Mouse (Mus musculus): ENCODE results near the gene Susd2. TPM values are rescaled to one million over a fixed set of nuclear protein-coding genes. Genes with fewer than 3 reads are reported as not detected.

Gene Susd2
- 1 to 10 TPM; 1.9 to 2.4 TPM for total RNA-seq (2021)
- long read RNA-seq = 0 reads

DNA sequence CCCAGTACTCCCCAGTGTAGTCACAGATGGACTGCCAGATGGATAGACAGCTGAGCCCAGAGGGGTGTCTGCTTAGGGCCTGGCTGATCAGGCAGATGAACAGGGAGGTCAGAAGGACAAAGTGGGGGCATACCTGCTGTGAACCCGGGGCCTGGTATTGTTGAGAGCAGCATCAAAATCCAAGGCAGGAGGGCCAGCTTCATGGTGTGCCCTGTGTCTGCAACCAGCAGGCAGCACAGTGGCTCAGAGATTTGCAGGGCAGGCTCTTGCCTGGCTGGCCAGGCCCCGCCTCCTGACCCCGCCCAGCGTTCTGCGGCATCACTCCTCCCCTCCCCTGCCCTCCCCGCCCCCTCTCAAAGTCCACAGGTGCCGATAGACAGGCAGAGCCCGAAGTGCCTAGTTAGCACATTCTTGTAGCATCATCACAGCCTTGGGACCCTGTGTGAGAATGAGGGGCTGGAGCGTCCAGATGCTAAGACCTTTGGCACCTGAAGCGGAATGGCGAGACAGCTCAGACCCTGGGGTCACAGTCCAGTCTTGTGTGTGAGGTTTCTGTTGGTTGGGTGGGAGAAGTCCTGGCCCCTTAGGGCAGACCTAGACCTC lies at the start of gene Susd2:
TSS of gene Susd2 (minus strand) at position 268 of the 603 bp plus-strand sequence.
- DNase-seq (ENCODE audit: low spot score in 2 of 2) = no peak

DNA sequence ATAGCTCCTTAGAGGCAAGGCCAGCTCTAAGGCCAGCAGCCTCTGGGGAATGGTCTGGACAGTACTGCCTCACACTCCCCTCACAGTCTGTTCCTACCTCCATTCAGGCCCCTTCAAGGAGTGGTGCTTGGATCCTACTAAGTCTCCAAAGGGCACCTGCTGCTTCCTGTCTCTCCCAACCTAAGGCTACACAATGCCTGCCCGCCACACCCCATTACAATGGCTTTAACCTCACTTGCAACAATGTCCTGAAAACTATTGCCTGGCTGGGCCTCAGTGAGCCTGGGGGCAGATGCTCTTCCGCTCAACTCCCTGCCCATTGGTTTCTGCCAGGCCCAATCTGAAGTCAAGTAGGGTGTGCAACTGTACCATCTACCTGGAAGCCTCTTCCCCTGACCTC lies 44.8 kb upstream of the Susd2 start:
- DNase-seq (ENCODE audit: low spot score in 2 of 2) = no peak

DNA sequence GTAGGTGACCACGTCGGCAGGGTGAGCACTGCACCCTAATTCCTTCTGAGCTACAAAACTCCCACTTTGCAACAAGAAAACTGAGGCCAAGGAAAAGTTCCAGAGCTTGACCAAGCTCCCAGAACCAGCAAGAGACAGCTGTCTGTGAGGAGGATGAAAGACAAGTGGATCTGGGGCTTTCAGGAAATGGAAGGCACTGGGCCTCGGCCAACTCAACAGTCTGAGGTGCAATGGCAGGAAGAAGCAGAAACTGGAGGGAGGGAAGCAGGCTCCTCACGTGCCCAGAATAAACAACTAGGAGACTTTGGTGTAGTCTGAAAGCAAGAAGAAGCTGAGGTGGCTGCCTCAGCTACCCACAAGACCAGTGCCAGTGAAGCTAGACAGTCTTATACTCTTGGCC lies 42.9 kb upstream of the Susd2 start:
- DNase-seq (ENCODE audit: low spot score in 2 of 2) = no peak

DNA sequence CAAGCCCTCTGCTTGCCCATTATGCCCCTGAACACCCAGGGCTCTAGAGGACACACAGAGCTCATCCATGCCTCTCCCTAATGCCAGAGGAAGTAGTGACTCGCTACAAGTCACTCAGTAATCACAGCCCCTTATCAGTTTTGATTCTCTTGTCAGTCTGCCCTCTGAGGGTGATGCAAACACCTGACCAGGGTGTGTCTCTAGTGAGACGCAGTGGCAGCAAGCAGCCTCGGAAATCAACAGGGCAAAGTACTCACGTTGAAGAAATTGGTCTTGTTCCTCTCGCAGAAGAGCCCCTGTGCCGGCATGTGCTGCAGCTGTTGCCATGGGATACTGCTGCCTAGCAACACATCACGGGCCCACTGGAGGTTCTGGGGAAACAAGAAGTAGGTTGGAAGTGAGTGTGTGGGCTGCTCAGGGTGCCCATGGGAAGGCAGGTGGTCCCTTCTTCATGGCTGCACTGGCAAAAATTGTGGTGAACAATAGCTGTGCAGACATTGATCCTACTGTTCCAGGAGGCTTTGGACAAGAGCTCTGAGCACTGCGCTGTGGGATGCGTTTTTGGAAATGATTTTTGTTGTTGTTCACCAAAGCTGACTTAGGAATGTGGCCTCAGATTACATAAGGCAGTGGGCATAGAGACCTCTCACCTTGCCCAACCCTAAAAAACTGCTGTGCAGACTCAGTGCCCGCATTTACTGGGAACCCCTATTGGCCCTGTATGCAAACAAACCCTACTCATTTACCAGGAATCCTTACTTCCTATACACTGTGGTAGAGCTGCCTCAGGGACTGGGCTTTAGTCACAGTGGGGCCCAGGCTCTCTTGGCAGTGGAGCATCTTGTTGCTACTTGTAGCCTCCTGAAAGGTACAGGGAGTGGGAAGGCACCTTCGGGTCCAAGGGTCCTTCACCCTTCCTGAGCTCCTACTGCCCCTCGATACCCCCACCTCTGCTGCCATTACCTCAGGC lies 40.5 kb upstream of the Susd2 start:
- DNase-seq (ENCODE audit: low spot score in 2 of 2) = peak; percentile 84 to 88

DNA sequence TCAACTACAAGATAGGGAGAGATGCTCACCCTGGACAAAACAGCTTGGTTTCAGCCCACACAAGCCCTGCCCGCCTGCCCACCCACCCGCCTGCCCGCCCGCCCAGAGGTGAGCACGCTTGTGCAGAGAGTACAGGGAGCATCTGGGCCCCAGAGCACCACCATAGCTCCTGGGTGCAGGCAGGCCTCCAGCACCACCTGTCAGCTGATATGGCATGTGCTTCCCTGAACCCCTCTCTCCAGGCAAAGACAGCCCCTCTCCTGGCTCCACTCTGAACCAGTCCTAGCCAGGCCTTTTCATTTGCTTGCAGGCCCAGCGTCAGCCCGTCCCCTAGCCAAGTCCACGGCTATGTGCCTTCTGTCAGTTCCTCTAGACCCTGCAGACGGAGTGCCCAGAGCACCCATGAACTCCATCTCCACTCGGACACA lies 36.8 kb upstream of the Susd2 start:
- peak; percentile 25 to 56 for DNase-seq (ENCODE audit: low spot score in 2 of 2)

DNA sequence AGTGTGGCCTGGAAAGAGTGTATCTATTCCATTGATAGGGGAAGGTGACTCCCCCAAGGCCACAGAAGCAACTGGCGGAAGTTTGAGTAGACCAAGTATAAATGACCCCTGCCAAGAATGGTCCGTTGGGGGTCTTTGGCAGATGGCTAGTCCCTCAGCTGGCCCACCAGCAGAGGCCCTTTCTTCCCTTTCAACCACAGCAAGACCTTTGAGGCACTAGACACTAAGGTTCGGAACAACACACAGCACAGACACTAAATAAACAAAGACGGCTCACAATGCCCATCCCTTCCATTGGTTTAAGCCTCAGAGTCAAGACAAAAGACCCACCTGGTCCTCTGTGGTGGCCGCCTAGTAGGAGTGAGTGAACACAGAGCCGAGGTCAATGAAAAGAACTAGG lies 35.4 kb upstream of the Susd2 start:
- DNase-seq (ENCODE audit: low spot score in 2 of 2) = no peak

DNA sequence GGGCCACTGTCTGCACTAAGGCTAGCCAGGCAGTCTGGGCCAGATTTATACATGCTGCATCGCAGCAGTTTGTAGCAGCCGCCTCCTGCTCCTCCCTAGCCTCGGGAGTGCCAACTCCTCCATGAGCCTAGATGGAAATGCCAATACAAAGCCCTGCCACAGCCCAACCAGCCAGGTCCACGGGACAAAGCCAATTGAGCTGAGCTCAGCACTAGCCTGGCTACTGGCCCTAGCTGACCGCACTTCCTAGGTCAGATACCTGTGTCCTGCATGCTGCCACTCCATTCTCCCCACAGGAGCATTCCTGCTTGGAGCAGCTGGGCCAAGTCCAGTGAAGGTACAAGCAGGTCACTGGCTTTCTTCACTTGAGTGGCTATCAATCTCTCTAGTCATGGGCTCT lies 34.2 kb upstream of the Susd2 start:
- peak in 1 of 2 experiments; percentile 52 for DNase-seq (ENCODE audit: low spot score in 2 of 2)

DNA sequence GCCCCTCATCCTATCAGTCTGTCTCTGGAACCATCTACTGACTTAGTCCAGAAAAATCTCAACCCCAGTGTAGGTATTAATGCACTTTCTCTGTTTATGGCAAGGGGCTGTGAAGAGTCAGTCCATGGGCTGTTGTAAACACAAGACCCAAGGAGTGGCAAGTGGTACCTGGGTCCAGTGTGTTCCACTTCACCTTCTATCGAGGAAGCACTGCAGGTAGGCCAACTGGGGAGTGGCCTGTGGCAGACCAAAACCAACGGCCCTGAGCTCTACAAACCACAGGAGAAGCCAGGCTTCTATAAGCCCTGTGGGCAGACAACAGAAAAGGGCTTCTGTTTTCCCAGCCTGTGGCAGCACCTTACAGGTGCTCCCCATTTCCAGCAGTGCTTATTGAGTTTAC lies 33.8 kb upstream of the Susd2 start:
- DNase-seq (ENCODE audit: low spot score in 2 of 2) = no peak

DNA sequence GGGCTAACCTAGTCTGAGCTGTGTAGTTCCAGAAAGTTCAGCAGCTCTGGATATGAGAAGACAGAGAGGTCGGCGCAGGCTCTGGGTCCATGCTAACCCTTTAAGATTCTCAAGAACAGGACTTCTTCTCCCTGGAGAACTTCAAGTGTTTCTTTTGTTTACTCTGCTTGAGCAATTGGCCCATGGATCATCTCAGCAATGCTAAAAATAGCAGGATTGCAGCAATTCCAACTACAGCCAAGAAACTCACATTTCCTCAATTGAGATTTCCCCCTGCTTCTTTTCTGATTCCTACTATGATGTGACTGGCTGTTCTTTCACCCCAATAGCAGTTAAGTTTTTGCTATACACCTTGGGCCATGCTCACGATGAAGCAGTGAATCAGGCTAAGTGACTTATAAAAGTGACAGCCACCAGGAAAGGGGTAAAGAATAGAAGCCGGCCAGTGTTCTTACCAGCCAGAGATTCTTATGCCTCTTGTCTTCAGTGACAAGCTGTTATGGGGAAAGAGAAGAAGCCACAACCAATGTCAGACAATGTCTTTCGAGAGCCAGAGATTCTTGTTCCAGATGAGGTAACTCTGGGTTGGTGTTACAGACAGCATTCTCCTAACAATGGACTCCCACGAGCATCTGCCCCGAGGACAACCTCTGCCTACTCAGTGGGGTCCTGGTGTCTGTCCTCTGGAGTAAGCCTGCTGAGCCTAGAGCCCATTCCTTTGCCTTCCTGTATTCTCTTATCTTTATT lies 33.2 kb upstream of the Susd2 start:
- no peak for DNase-seq (ENCODE audit: low spot score in 2 of 2)

DNA sequence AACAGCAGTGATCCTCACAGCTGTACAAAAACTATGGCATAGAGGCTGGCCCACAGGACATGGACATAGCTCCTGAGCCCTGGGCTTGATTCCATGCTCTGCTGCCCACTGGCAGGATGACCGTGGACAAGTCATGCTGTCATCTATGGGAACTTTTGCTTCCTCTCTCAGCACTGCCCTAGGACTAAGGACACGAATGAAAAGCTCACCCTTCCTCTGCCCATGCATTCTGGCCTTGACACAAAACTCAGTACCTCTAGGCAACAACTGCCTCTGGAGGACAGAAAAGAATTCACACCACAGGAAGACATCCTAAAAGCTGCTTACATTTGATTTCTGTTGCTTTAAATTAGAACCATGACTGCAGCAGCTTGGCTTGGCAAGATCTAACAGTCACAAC lies 32.5 kb upstream of the Susd2 start:
- no peak for DNase-seq (ENCODE audit: low spot score in 2 of 2)

DNA sequence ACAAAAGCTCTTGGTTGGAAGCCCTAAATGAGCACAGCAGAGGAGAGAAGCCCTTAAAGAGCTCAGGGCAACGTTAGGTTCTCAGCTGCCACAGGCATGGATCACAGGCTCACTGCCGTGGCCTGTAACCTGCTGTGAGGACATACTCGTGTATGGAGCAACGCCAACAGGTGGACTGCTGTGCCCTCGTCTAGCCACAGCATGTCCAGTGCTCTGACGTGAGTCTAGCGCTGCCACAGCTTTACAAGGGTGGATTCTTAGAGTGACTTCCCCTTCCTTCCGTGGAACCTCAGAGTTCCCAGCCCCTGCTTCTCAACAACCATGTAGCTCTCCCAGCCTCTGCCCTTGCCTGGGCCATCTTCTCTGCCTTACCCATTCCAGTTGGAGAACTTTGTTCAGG lies 31.8 kb upstream of the Susd2 start:
- no peak for DNase-seq (ENCODE audit: low spot score in 2 of 2)

DNA sequence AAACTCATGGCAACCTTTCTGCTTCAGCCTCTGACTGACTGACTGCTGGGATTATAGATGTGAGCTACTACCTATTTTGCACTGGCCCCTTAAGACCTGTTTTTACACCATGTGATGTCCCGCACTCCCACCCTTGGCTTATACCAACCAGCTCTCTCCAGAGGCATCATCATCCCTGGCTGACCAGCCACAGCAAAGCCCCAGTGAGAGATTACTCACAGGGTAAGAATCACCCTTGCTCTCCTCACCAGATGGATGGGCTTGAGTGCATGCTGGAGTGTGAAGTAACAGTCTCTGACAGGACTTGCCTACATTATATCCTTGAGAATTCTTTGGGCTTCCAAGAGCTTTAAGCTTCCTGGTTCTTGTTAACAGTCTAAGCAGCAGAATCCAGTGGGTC lies 26.1 kb upstream of the Susd2 start:
- no peak for DNase-seq (ENCODE audit: low spot score in 2 of 2)

DNA sequence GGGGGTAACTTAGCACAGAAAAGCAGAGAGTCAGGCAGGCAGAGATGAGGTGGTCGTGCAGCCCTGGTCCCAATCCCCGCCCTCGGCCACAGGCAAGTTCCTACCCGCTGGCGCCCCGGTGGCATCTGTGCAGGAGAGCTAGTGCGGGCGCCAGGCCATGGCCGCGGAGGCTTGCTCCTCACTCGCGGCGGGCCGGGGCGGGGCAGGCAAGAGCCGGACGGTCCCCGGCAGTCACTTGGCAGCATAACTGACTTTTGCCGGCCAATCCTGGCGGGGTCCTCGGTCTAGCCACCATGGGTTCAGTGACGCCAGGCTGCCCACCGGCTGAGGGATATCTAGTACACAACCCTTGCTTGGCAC lies 24.1 kb upstream of the Susd2 start:
- no peak for DNase-seq (ENCODE audit: low spot score in 2 of 2)

DNA sequence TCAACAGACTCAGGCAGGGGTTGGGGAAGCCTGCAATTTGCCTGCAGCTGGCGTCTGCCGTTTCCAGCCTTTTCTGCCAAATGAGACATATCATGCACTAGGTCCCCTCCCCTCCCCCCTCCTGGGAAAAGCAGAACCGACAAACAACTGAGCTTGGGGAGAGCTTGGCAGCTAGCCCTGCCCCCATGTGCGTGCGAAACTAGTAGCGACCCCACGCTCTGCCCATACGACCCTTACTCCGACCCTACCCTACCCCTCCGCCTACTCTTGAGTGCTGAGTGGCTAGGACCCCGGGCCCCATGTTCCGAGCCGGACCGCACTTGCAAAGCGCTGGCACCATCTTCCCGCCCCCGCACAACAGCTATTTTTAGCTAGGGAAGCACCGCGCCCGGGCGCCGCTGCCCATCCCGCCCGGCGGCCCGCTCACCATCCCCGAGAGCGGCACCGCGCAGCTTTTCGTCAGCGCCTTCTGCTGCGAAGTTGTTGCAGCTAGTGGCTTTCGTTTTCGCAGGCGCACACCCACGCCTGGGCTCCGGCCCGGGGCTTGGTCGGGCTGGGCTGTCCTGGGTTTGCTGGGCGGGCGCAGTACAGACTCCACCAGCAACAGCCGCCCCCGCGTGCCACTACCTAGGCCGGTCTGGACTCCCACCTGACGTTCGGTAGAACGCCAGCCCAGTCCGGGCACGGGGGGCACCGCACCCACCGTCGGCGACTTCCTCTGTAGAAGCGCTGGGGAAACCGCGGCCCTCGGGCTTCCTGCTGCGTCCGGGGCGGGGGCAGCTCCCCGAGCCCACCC lies 23.5 kb upstream of the Susd2 start:
- peak; percentile 60 to 77 for DNase-seq (ENCODE audit: low spot score in 2 of 2)

DNA sequence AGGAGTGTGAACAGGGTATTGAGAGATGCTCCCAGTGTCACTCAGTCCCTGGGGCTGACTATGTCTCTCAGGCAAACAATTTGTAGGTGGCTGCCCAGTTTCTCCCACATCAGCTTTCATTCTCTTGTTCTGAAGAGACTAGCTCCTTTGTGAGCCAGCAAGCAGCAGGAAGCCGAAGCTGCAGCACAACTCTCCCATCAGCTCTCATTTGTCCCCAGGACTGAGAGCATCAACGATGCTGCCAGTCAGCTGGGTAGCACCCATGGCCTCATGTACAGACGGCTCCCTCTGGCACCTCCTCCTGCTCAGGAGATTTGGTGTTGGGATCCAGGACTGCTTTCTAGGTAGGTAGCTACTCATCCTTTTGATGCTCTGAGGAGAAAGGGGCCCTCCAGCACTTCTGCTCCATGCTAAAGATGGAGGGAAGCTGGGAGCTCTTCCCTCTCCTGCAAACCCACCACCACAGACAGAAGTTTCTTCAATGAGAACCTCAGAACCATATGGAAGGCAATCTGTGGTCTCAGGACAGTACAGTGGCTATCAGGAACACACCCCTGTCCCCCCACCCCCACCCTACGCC lies 22.7 kb upstream of the Susd2 start:
- peak; percentile 22 to 53 for DNase-seq (ENCODE audit: low spot score in 2 of 2)

DNA sequence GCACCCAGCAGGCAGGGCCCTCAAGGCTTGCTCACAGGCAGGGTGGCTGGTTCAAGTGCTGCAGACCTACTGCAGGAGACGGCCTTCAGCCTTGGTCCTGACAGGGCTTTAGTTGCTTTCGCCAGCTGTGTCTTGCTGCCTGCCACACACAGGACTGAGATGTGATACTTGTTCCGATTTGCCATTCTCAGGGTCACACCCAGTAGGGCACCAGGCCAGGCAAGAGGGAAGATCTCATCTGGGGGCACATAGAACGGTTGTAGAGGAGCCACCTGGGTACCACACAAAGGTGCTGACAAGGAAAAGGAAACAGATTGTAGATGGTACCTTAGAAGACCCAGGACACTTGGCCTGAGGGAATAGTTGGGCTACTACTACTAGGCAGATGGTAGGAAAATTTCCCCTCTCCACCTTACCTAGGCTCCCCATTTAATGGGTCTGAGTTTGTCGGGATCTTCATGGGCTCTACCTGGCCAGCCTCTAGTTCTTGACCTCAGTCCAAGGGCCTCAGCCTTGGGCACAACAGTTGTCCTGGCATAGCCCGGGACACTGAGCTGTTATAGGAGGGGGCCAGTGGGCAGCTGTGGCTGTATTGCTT lies 21.0 kb upstream of the Susd2 start:
- DNase-seq (ENCODE audit: low spot score in 2 of 2) = no peak

DNA sequence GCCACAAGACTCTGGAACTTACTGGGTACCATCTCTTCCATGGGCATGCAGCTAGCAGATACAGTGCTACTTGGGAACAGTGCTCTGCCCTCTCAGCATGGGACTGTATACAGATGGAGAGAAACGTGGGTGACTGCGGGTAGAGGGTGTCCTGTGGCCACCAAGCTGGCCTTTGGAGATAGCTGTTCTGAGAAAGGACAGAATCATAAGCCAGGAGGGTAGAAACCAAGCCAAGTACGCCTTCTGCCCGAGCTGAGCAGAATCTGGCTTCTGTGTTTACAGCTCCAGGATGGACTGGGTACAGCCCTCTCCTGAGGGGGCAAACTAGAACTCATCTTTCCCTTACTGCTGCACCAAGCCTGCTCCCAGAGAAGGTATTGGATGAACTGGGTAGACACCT lies 18.8 kb upstream of the Susd2 start:
- DNase-seq (ENCODE audit: low spot score in 2 of 2) = no peak

DNA sequence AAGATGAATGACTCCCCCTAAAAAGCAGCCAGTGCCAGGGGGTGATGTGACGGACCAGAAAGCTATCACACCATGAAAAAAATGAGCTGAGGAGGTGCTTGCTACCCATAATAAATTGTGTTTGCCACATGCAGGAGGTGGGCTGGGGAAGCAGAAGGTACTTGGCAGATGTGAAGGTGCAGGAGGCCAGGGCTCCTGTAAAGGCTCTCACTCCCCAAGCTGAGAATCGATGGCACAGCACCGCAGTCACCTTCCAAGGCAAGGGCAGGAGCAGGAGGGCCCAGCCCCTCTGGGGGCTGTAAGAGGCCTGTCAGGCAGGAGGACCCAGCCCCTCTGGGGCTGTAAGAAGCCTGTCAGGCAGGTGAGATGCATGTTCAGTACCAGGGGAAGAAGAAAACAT lies 18.1 kb upstream of the Susd2 start:
- no peak for DNase-seq (ENCODE audit: low spot score in 2 of 2)

DNA sequence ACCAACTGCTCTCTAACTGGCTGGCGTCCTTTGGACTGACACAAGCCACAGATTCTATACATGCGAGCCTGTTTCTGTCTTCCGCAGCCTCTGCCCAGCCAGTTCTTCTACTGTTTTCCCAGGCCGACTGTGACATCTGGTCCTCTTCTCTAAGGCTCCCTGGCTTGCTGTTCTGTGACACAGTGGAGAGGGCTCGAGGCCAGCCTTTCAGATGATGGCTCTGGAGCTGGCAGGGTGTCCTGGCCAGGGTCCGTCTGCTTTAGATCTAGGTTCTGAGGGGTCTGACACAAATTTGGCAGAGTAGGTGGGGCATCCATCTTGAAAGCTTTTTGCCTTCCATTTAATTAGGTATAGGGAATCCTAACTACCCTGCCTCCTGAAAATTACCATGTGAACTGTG lies 17.6 kb upstream of the Susd2 start:
- no peak for DNase-seq (ENCODE audit: low spot score in 2 of 2)

DNA sequence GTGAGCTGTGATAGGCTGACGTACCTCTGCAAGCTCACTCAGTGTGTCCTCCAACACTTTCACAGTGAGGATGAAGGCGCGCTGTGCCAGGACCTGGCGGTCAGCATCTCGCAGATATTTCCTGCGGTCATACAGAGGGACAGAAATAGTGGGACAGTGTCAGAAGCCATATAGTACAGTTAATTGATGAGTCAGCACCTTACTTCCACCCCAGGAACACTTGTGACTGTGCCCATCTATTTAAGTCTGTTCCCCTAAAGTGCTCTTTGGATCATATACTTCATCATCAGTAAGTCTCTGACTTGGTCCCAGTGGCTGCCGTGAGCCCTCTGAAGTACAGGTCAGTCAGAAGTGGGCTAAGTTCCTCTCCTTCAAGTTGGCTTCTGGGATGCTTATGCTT lies 14.0 kb upstream of the Susd2 start:
- DNase-seq (ENCODE audit: low spot score in 2 of 2) = no peak

All from layer of hippocampus, adult 18-20 months (tissue).